21 mouse cellular contexts compared by ENCODE assay signal in the genomic region with DNA sequence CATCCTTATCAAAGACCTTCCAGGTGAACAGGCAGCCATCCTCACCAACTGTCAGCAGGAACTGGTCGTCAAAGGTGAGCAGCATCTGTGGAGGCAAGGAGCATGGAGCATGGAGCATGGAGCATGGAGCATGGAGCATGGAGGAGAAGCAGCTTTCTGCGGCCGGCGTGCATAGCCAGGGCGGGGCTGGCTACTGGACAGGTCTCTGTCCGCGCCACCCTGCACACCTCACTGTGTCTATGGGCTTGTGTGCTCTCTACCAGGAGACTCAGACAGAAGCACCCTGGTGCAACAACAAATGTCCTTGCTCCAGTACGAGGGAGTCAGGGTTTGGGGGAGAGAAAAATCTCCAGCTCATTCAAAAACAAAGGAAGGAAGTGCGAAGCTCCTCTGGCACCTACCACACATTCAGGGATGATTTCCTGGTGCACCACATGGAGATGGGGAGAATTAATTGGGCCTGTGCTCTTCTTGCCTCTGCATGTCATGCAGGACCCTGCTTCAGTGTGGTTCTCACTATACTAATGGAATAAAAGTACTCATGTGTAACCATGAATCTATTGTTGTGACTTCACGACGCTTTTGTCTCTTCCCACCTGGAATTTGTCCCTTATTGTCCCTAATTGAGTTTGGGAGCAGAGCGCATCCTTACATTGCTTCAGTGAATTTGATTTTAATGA. TPM values are rescaled to one million over a fixed set of nuclear protein-coding genes. Genes with fewer than 3 reads are reported as not detected.
DNase-seq lines count a peak whose midpoint lies in the region; ATAC-seq lines count a peak whose summit lies in the region.
"Had no signal": no experiment of that assay in that cellular context is flagged by ENCODE, and none has a peak within 500 bp of the region (broad histone marks: within the 10 kb centered on the region; RNA-seq: fewer than 3 reads in every experiment).

No protein-coding gene starts in this region.

- no peak overlapping the region for H3K4me2 ChIP-seq in forebrain, embryonic 14.5 days (ENCODE audit: low read length)
- H3K4me2 ChIP-seq in forebrain, embryonic 16.5 days (ENCODE audit: low read length): no peak overlapping the region
- peak overlapping the region; percentile 32 for H3K4me2 ChIP-seq in hindbrain, embryonic 13.5 days
- H3K4me2 ChIP-seq in midbrain, embryonic 13.5 days (replicated peaks): peak overlapping the region; percentile 30; the same call in 1 of the 2 replicates
- H3K4me2 ChIP-seq in heart, embryonic 12.5 days: no peak overlapping the region
- H3K4me2 ChIP-seq: embryonic facial prominence, embryonic 15.5 days; intestine, embryonic 15.5 days had no signal

- no peak overlapping the region for H3K4me3 ChIP-seq in forebrain, embryonic 14.5 days (ENCODE audit: low read depth, low read length)
- no peak overlapping the region for H3K4me3 ChIP-seq in forebrain, embryonic 16.5 days (replicated peaks; ENCODE audit: low read length)
- peak overlapping the region; percentile 5; the same call in 1 of the 2 replicates for H3K4me3 ChIP-seq in hindbrain, embryonic 13.5 days
- H3K4me3 ChIP-seq in midbrain, embryonic 13.5 days (replicated peaks): no peak overlapping the region
- no peak overlapping the region for H3K4me3 ChIP-seq in heart, embryonic 12.5 days
- H3K4me3 ChIP-seq: embryonic facial prominence, embryonic 15.5 days; intestine, embryonic 15.5 days; myocyte had no signal

- H3K9me3 ChIP-seq in forebrain, embryonic 14.5 days (replicated peaks; ENCODE audit: control insufficient read depth, low read length): no peaks in the 10 kb centered on the region
- H3K9me3 ChIP-seq in forebrain, embryonic 16.5 days (ENCODE audit: control insufficient read depth, low read length): peaks cover 1% of the 10 kb centered on the region; the same call in 1 of the 2 replicates
- no peaks in the 10 kb centered on the region for H3K9me3 ChIP-seq in hindbrain, embryonic 13.5 days
- H3K9me3 ChIP-seq in midbrain, embryonic 13.5 days: no peaks in the 10 kb centered on the region
- peaks cover 5% of the 10 kb centered on the region; the same call in 1 of the 2 replicates for H3K9me3 ChIP-seq in heart, embryonic 12.5 days (replicated peaks)
- H3K9me3 ChIP-seq: embryonic facial prominence, embryonic 15.5 days; intestine, embryonic 15.5 days had no signal

- WGBS in forebrain, embryonic 14.5 days: 58% methylated on average over 12 of the region's 12 CpGs
- WGBS in forebrain, embryonic 16.5 days: 51% methylated on average over 12 of the region's 12 CpGs
- WGBS in hindbrain, embryonic 13.5 days: 62% methylated on average over 12 of the region's 12 CpGs
- 55% methylated on average over 12 of the region's 12 CpGs for WGBS in midbrain, embryonic 13.5 days
- 63% methylated on average over 12 of the region's 12 CpGs for WGBS in heart, embryonic 12.5 days

- no peak for ATAC-seq in forebrain, embryonic 14.5 days
- ATAC-seq in forebrain, embryonic 16.5 days: no peak
- peak; percentile 44; the same call in 1 of the 2 replicates for ATAC-seq in hindbrain, embryonic 13.5 days (ENCODE audit: low FRiP score)
- ATAC-seq in midbrain, embryonic 13.5 days: peak; percentile 53; the same call in 1 of the 2 replicates
- no peak for ATAC-seq in heart, embryonic 12.5 days (ENCODE audit: insufficient number of reproducible peaks, low FRiP score)
- ATAC-seq: intestine, embryonic 15.5 days had no signal

- no peaks in the 10 kb centered on the region; the same call in 1 of the 2 replicates for H3K4me1 ChIP-seq in forebrain, embryonic 14.5 days (ENCODE audit: control insufficient read depth, insufficient read depth, low read length)
- peaks cover 7% of the 10 kb centered on the region; the same call in 1 of the 2 replicates for H3K4me1 ChIP-seq in forebrain, embryonic 16.5 days (replicated peaks; ENCODE audit: control insufficient read depth, insufficient read depth, low read length)
- peaks cover 19% of the 10 kb centered on the region for H3K4me1 ChIP-seq in hindbrain, embryonic 13.5 days (replicated peaks)
- peaks cover 21% of the 10 kb centered on the region; the same call in 1 of the 2 replicates for H3K4me1 ChIP-seq in midbrain, embryonic 13.5 days (replicated peaks)
- no peaks in the 10 kb centered on the region for H3K4me1 ChIP-seq in heart, embryonic 12.5 days (replicated peaks)
- H3K4me1 ChIP-seq: intestine, embryonic 15.5 days had no signal

- H3K27me3 ChIP-seq in forebrain, embryonic 14.5 days (replicated peaks; ENCODE audit: control insufficient read depth, insufficient read depth, low read length): no peaks in the 10 kb centered on the region
- no peaks in the 10 kb centered on the region for H3K27me3 ChIP-seq in forebrain, embryonic 16.5 days (replicated peaks; ENCODE audit: control insufficient read depth, insufficient read depth, low read length)
- no peaks in the 10 kb centered on the region for H3K27me3 ChIP-seq in hindbrain, embryonic 13.5 days
- H3K27me3 ChIP-seq in midbrain, embryonic 13.5 days: no peaks in the 10 kb centered on the region
- no peaks in the 10 kb centered on the region; the same call in 1 of the 2 replicates for H3K27me3 ChIP-seq in heart, embryonic 12.5 days (replicated peaks)
- H3K27me3 ChIP-seq: embryonic facial prominence, embryonic 15.5 days; intestine, embryonic 15.5 days had no signal

- no peak overlapping the region; the same call in 1 of the 2 replicates for H3K9ac ChIP-seq in forebrain, embryonic 14.5 days (ENCODE audit: low read length)
- H3K9ac ChIP-seq in forebrain, embryonic 16.5 days (replicated peaks; ENCODE audit: low read depth, low read length): no peak overlapping the region
- H3K9ac ChIP-seq in hindbrain, embryonic 13.5 days: 0 out of 2 replicates have a peak overlapping the region, but pooled peaks have one; percentile 35
- peak overlapping the region; percentile 44 for H3K9ac ChIP-seq in midbrain, embryonic 13.5 days (replicated peaks)
- H3K9ac ChIP-seq in heart, embryonic 12.5 days: no peak overlapping the region
- H3K9ac ChIP-seq: embryonic facial prominence, embryonic 15.5 days; intestine, embryonic 15.5 days had no signal

- no peak for DNase-seq in forebrain, embryonic 14.5 days (ENCODE audit: low spot score)
- peak; percentile 17 for DNase-seq in ES-CJ7 (ENCODE audit: low read depth, low spot score)
- no peak for DNase-seq in gastrocnemius, postnatal 25 days
- no peak for DNase-seq in testis, postnatal 14 days (ENCODE audit: low spot score)
- DNase-seq: cerebellum, adult 11-12 months; heart, postnatal 10 days; kidney, postnatal 10 days; layer of hippocampus, adult 9-11 months; liver; lung, adult 2 months; thymus, adult 2 months had no signal

- no peaks in the 10 kb centered on the region for H3K36me3 ChIP-seq in forebrain, embryonic 14.5 days (ENCODE audit: control insufficient read depth, insufficient read depth, low read length)
- H3K36me3 ChIP-seq in forebrain, embryonic 16.5 days (ENCODE audit: control insufficient read depth, insufficient read depth): no peaks in the 10 kb centered on the region
- H3K36me3 ChIP-seq in hindbrain, embryonic 13.5 days: no peaks in the 10 kb centered on the region
- H3K36me3 ChIP-seq in midbrain, embryonic 13.5 days: no peaks in the 10 kb centered on the region
- H3K36me3 ChIP-seq in heart, embryonic 12.5 days: no peaks in the 10 kb centered on the region
- H3K36me3 ChIP-seq: embryonic facial prominence, embryonic 15.5 days; intestine, embryonic 15.5 days had no signal

- H3K27ac ChIP-seq in forebrain, embryonic 14.5 days (ENCODE audit: low read depth, low read length): peak overlapping the region; percentile 52; the same call in 1 of the 2 replicates
- H3K27ac ChIP-seq in forebrain, embryonic 16.5 days (ENCODE audit: low read length): no peak overlapping the region
- peak overlapping the region; percentile 73 for H3K27ac ChIP-seq in hindbrain, embryonic 13.5 days
- peak overlapping the region; percentile 51 for H3K27ac ChIP-seq in midbrain, embryonic 13.5 days
- no peak overlapping the region for H3K27ac ChIP-seq in heart, embryonic 12.5 days (ENCODE audit: poor library complexity, severe bottlenecking)
- H3K27ac ChIP-seq: embryonic facial prominence, embryonic 15.5 days; intestine, embryonic 15.5 days; macrophage had no signal

RNA-seq across cellular contexts. Expression of a gene that starts 31.4 kb away (rescaled TPM):
- 0.81 and 0.91 TPM in 2 replicates for polyA plus RNA-seq in forebrain, embryonic 14.5 days (2014; fragmentation: Nextera tagmentation; extraction: Ambion mirVana)
- 0.72 and 1.3 TPM in 2 replicates for polyA plus RNA-seq in forebrain, embryonic 16.5 days (2015; fragmentation: Nextera tagmentation; extraction: Ambion mirVana)
- 1.3 and 2.3 TPM in 2 replicates for polyA plus RNA-seq in hindbrain, embryonic 13.5 days (2015; fragmentation: Nextera tagmentation; extraction: Ambion mirVana)
- polyA plus RNA-seq in midbrain, embryonic 13.5 days (2015; fragmentation: Nextera tagmentation; extraction: Ambion mirVana): 1.5 and 1.6 TPM in 2 replicates
- total RNA-seq in gastrocnemius, postnatal 25 days (2021): not detected
- 0.76 and 0.80 TPM in 2 replicates for polyA plus RNA-seq in heart, embryonic 12.5 days (2016; fragmentation: Nextera tagmentation; extraction: Ambion mirVana)
- total RNA-seq: adrenal gland, adult 18-20 months had no signal
- polyA plus RNA-seq: macrophage, myocyte had no signal

RNA-seq across cellular contexts. Expression of a gene that starts 31.4 kb away (rescaled TPM):
- polyA plus RNA-seq in forebrain, embryonic 14.5 days (2014; fragmentation: Nextera tagmentation; extraction: Ambion mirVana): 167 and 176 TPM in 2 replicates
- 138 and 150 TPM in 2 replicates for polyA plus RNA-seq in forebrain, embryonic 16.5 days (2015; fragmentation: Nextera tagmentation; extraction: Ambion mirVana)
- 106 and 121 TPM in 2 replicates for polyA plus RNA-seq in hindbrain, embryonic 13.5 days (2015; fragmentation: Nextera tagmentation; extraction: Ambion mirVana)
- polyA plus RNA-seq in midbrain, embryonic 13.5 days (2015; fragmentation: Nextera tagmentation; extraction: Ambion mirVana): 121 and 128 TPM in 2 replicates
- total RNA-seq in gastrocnemius, postnatal 25 days (2021): 10 to 100 TPM; 25.1 to 26.9 TPM
- polyA plus RNA-seq in heart, embryonic 12.5 days (2016; fragmentation: Nextera tagmentation; extraction: Ambion mirVana): 96.7 and 103 TPM in 2 replicates

RNA-seq across cellular contexts. Expression of a gene that starts 45.3 kb away (rescaled TPM):
- polyA plus RNA-seq in forebrain, embryonic 14.5 days (2014; fragmentation: Nextera tagmentation; extraction: Ambion mirVana): not detected in 2 replicates
- polyA plus RNA-seq in forebrain, embryonic 16.5 days (2015; fragmentation: Nextera tagmentation; extraction: Ambion mirVana): 0.21 TPM in 1 of 2 replicates, not detected in the other
- 0.12 and 0.13 TPM in 2 replicates for polyA plus RNA-seq in hindbrain, embryonic 13.5 days (2015; fragmentation: Nextera tagmentation; extraction: Ambion mirVana)
- 0.22 TPM in 1 of 2 replicates, not detected in the other for polyA plus RNA-seq in midbrain, embryonic 13.5 days (2015; fragmentation: Nextera tagmentation; extraction: Ambion mirVana)
- total RNA-seq in gastrocnemius, postnatal 25 days (2021): not detected
- polyA plus RNA-seq in heart, embryonic 12.5 days (2016; fragmentation: Nextera tagmentation; extraction: Ambion mirVana): 0.18 and 0.23 TPM in 2 replicates
- total RNA-seq: adrenal gland, adult 18-20 months; granulocyte monocyte progenitor cell, adult 5-6 weeks had no signal
- polyA plus RNA-seq: macrophage, myocyte had no signal

Comparison
In these comparisons a context has a peak if more than half of its experiments do, and no peak if none do; other contexts are left out.
1. H3K27ac ChIP-seq: peak in forebrain, embryonic 14.5 days (single experiment), hindbrain, embryonic 13.5 days (single experiment) and midbrain, embryonic 13.5 days (single experiment); none in forebrain, embryonic 16.5 days (single experiment) and heart, embryonic 12.5 days (single experiment).
2. ATAC-seq: peak in hindbrain, embryonic 13.5 days (single experiment) and midbrain, embryonic 13.5 days (single experiment); none in forebrain, embryonic 14.5 days (single experiment), forebrain, embryonic 16.5 days (single experiment) and heart, embryonic 12.5 days (single experiment).
3. H3K4me2 ChIP-seq: peak in hindbrain, embryonic 13.5 days (single experiment) and midbrain, embryonic 13.5 days (single experiment); none in forebrain, embryonic 14.5 days (single experiment), forebrain, embryonic 16.5 days (single experiment) and heart, embryonic 12.5 days (single experiment).
4. H3K9ac ChIP-seq: peak in hindbrain, embryonic 13.5 days (single experiment) and midbrain, embryonic 13.5 days (single experiment); none in forebrain, embryonic 14.5 days (single experiment), forebrain, embryonic 16.5 days (single experiment) and heart, embryonic 12.5 days (single experiment).